Mouse (Mus musculus) regulatory T cell (primary cell): ENCODE measurements around the gene Unc5b.

Experiments
- in situ Hi-C: fragments of 300-600 bp; cut with MboI, MseI; formaldehyde crosslinking; loops from one replicate; pipeline ENCODE4 v1.15.1; 2025; ENCODE audit warnings: high pct_unique_total_duplicates

The Unc5b gene

GRCm38 (mm10) chr10:60831379-60831778 is at the start of gene Unc5b:
Unc5b (minus strand) TSS chr10:60831581.
- in situ Hi-C loops, result no loop called here

- in situ Hi-C loops, result no loop called here
Measured at GRCm38 (mm10) chr10:60879817-60880216, 48.4 kb upstream of the Unc5b start.

- in situ Hi-C loops, result no loop called here
Measured at GRCm38 (mm10) chr10:60877075-60877474, 45.7 kb upstream of the Unc5b start.

- in situ Hi-C loops, result no loop called here
Measured at GRCm38 (mm10) chr10:60875011-60875410, 43.6 kb upstream of the Unc5b start.

DNA sequence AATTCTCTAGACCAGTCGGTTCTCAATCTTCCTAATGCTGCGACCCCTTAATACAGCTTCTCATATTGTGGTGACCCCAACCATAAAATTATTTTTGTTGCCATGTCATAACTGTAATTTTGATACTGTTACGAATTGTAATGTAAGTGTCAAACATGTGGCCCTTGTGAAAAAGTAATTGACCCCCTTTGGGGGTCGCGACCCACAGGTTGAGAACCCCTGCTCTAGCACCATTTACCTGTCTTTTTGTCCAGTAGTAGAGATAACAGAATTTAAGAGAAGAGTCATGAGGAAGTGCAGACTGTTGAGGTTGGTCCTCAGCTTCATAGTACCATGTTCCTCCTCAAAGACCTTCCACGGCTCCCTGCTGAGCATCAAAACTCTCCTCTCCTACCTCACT is 31.9 kb upstream of the Unc5b start:
- in situ Hi-C loops, result no loop called here

DNA sequence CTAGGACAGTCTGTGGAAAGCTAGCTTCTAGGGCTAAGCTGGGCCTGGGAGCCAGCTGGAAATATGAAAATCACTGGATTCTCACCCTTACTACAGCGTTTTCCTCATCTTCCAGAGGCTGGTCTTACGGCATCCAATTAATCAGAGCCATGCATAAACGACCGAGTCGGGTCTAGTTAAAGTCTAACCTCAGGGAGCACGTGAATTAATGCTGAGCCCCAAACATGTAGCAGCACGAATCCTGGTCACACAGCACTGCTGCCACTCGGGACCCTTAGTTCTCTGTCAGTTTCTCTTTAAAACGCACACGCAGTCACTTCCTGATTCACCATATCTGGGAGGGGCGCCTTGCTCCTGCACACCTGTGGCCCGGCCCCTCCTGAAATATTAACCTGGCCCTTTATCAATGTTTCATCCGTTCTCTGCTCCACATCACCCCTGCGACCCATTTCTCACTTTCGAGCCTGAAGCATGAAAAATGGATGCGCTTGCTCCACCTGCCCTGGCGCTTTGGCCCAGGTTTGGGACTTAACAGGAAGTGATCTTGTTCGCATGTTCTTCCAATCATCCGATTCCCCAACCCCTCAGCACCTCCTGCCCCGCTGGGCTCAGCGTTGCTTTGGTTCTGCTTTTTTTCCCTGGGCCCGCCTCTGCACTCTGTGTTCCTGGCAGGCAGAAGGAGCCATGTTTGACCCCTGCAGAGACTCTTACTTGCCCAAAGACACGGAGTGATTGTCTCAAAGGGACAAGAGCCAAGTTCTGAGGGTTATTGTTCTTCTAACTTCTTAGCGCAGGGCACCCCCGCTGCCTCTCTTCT is 31.3 kb upstream of the Unc5b start:
- in situ Hi-C loops, result no loop called here

DNA sequence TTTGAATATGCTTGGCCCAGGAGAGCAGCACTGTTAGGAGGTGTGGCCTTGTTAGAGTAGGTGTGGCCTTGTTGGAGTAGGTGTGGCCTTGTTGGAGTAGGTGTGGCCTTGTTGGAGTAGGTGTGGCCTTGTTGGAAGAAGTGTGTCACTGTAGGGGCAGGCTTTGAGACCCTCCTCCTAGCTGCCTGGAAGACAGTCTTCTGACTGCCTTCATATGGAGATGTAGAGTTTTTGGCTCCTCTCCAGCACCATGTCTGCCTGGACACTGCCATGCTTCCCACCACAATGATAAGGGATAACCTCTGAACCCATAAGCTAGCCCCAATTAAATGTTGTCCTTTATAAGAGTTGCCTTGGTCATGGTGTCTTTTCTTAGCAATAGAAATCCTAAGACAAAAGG is 13.9 kb upstream of the Unc5b start:
- in situ Hi-C loops, result loop anchor here (10.0 kb wide), 1 partner anchor 190 kb away; no protein-coding TSS in a partner anchor

DNA sequence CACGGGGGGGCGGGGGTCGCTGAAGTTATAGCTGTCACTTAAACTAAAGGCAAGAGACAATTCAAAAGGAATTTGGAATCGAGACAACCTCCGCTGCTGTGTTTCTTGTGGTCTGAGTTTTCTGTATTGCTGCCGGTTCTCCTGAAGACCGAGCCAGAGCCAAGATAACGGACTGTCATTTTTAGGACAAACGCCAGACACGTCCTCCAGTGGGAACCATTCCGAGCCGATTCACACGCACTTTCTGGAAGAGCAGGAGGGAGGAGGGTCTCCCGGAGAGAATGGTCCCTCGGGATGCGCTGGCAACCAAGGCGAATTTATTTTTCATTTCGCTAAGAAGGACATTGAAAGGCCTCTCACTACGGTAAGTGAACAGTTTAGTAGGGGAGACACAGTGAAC is 7.4 kb upstream of the Unc5b start:
- in situ Hi-C loops, result no loop called here

GRCm38 (mm10) chr10:60834949-60835348 is 3.6 kb upstream of the Unc5b start:
- in situ Hi-C loops, result no loop called here

DNA sequence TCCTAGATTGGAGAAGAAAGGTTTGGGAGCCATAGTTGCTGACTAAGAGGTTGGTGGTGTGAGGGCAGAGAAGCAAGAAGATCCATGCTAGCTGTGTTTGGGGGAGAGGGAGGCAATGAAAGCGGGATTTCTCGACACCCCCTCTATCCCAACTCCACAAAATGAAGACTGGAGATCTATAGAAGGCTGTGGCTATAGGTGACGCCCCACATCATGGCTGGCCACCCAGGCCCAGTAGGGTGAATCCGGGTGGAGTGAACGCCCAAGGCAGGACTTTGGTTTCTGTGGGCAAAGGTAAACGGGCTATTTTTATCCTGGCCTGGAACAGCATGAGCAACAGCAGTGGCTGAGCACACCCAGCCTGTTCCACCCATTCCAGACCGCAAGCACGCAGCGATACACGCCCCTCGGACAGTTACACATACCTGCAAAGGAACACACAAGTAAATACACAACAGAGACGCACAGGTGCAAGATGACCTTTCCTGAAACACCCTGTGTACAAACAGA is 1.3 kb upstream of the Unc5b start:
- in situ Hi-C loops, result no loop called here

DNA sequence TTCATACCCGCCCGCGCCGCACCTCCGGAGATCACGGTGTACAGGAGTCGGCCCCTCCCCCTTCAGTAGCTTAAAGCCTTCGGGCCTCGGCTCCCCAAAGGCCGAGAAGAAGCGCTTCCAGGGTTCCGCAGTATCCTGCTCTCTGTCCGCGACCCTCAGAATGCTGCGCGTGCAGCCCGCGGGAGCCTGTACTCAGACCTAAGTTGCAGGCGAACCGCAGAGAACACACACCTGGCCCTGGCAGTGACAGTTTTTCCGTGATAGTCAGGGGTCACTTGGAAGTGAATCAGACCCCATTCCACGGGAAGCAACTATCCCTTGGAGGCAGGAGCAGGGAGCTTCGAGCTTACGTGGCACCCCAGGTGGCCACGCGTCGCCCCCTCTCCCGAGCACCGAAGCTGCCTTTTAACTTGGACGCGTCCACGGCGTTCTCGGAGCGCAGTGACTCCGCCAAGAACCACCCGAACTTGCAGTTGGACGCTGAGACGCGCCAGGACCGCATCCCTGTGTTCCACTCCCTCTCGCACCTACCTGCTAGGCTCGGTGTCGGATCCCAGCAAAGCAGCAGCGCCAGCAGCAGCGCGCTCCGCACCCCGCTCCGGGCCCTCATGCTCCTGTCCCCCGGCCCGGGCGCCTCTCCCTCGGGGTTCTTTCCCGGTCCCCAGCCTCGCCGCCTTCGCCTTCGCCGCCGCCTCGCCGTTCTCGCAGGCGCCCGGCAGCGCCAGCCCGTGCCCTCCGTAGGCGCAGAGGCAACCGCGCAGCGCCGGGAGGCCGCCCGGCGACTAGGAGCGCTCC is 628 bp downstream of the Unc5b start:
- in situ Hi-C loops, result no loop called here

GRCm38 (mm10) chr10:60830000-60830399 is 1.4 kb downstream of the Unc5b start:
- in situ Hi-C loops, result no loop called here

DNA sequence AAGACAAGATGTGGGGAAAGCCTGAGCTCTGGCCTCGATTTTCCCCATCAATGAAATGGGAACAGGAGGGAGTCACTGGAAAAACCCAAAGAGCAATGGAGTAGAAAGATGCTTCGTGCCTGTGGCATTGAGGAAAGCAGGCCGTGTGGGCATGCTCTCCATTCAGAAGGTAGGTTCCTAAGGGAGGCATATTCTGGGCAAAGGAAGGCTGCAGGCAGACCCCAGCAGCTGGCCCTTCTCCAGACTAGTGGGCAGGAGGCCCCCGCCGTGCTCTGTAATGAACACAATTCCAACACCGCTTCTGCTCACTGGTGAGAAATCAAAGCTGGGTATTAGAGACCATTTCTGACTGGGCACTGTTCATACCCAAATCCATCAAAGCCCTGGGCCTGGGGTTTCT is 2.3 kb downstream of the Unc5b start:
- in situ Hi-C loops, result no loop called here

- in situ Hi-C loops, result no loop called here
Measured at GRCm38 (mm10) chr10:60827901-60828670, 3.3 kb downstream of the Unc5b start.

- in situ Hi-C loops, result no loop called here
Measured at GRCm38 (mm10) chr10:60827266-60827665, 4.1 kb downstream of the Unc5b start.

DNA sequence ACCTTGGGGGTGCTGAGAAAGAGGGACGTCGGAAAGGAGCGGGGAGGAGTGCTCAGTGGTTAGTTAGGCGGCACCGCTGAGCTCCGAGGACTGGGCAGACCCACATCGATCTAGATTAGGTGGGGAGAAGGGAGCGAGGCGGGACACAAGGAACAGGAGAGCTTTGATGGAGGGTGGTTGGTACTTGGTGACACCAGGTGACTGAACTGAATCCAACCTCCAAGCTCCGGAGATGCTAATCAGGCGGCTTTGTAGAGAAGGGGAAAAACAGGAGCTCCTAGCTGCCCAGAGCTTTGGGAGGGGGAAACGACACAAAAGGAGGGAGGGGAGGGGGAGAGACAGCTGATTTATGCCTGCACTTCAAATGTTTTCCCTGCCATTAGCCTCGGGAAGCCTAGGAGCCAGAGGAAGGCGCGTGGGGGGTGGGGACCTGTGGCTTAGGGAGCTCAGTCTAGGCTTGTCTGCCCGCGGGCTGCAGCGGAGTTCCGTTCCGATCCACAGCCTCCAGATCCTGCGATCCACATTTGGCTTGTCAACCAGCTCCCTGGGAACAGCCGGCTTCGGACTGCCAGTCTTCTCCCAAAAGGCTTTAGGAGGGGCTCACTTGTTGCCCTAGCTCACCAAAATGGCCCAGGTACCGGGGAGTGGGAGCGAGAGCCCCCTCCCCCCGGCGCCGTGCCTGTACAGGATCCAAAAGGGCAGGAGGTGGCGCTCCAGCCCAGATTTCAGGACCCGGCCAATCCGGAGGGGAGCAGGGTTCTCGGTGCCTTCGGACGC is 4.7 kb downstream of the Unc5b start:
- in situ Hi-C loops, result no loop called here

DNA sequence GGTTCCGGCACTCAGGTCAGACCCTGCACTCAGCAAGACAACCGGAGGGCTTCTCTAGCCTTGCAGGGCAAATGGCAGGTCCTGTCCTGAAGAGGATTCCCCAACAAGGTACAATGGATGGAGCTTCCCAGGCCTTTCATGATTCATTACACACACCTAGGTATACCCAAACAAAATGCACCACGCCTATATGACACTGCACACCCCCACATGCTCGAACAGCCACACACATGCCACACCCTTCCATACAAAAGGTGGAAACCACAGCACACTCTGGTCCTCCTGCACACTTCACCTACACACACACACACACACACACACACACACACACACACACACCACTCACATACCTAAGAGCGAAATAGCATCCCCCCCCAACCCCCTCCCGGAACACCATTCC is 5.4 kb downstream of the Unc5b start:
- in situ Hi-C loops, result no loop called here

- in situ Hi-C loops, result no loop called here
Measured at GRCm38 (mm10) chr10:60823744-60824143, 7.6 kb downstream of the Unc5b start.

DNA sequence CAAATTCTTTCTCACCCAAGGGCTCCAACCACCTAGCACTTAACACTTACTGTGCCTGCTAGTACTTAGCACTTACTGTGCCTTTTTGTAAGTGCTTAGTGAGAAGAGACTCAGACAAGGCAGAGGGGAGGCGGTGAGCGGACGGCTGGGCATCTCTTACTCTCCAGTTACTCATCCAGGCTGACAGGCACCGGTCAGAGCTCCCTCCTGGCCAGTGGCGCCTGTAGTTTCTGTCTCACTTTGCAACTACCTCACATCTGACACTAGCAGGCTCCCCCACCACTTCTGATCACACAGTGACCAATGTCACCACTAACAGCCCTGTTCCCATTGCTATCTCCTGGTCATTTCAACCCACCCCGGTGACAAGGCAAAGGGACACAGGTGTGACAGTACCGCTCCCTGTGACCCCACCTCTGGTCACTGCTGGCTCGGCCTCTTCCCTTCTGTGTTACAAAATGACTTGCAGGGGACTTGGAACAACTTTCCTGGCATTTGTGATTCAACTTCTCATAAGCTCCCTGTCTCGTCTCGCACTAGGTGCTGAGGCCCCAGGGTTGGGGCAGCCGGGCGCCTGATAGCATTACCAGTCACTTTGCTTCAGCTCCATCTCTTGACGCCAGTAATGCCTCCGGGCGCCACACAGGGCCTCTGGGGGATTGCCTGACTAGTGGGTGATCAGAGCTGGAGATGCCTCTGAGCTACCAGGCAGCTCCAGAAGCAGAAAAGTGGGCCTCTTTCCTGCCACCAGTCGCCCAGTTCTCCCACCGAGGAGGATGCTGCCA is 8.5 kb downstream of the Unc5b start:
- in situ Hi-C loops, result no loop called here

- in situ Hi-C loops, result no loop called here
Measured at GRCm38 (mm10) chr10:60821736-60822358, 9.5 kb downstream of the Unc5b start.
